Mouse (Mus musculus) midbrain, embryonic 16.5 days (tissue): ENCODE measurements at regions not wholly inside any gene's neighbourhood (a gene's known extent, or its start where the extent isn't known, plus 50 kb on each side); places are given as distances from the start of the nearest gene placed in this dataset.

Experiments
- ATAC-seq: fragments of 200-750 bp; cut with Nextera tagmentation; 2 replicates; pipeline ENCODE4 v1.8.0; 2017; ENCODE audit warnings: moderate TSS enrichment
- H3K27ac ChIP-seq: fragments of 300-500 bp; sonication (generic); 2 replicates; pipeline ENCODE4 v1.5.1; 2014; ENCODE audit warnings: mild to moderate bottlenecking, low read length, mixed read lengths
- H3K27me3 ChIP-seq: fragments of 300-500 bp; sonication (generic); 2 replicates; pipeline ENCODE4 v1.6.1; 2014; ENCODE audit warnings: low read depth, low read length, mixed read lengths; ENCODE audit not compliant: control insufficient read depth, insufficient read depth
- H3K36me3 ChIP-seq: fragments of 300-500 bp; sonication (generic); 2 replicates; pipeline ENCODE4 v1.6.1; 2014; ENCODE audit warnings: mild to moderate bottlenecking, low read length, moderate library complexity, mixed read lengths; ENCODE audit not compliant: control insufficient read depth, insufficient read depth
- H3K4me1 ChIP-seq: fragments of 300-500 bp; sonication (generic); 2 replicates; pipeline ENCODE4 v1.6.1; 2014; ENCODE audit warnings: mild to moderate bottlenecking, low read length, mixed read lengths; ENCODE audit not compliant: control insufficient read depth, insufficient read depth
- H3K4me2 ChIP-seq: fragments of 300-500 bp; sonication (generic); 2 replicates; pipeline ENCODE4 v1.6.1; 2014; ENCODE audit warnings: mild to moderate bottlenecking, low read length, mixed read lengths
- H3K4me3 ChIP-seq: fragments of 300-500 bp; sonication (generic); 2 replicates; pipeline ENCODE4 v1.5.1; 2014; ENCODE audit warnings: low read depth, mild to moderate bottlenecking, low read length, moderate library complexity, mixed read lengths
- H3K9ac ChIP-seq: fragments of 300-500 bp; sonication (generic); 2 replicates; pipeline ENCODE4 v1.6.1; 2014; ENCODE audit warnings: low read depth, low read length, mixed read lengths
- H3K9me3 ChIP-seq: fragments of 300-500 bp; sonication (generic); replicated peaks from 2 replicates; pipeline ENCODE4 v1.6.1; 2014; ENCODE audit warnings: mild to moderate bottlenecking, low read length, mixed read lengths; ENCODE audit not compliant: control insufficient read depth, poor library complexity, severe bottlenecking
- WGBS: fragments of 180-500 bp; shearing (Covaris S2); extraction: QIAGEN DNeasy Blood & Tissue Kit; methylation state at CpG from one replicate; pipeline ENCODE4 v1.1.7; 2014; 5-methylcytosine and 5-hydroxymethylcytosine counted together

DNA sequence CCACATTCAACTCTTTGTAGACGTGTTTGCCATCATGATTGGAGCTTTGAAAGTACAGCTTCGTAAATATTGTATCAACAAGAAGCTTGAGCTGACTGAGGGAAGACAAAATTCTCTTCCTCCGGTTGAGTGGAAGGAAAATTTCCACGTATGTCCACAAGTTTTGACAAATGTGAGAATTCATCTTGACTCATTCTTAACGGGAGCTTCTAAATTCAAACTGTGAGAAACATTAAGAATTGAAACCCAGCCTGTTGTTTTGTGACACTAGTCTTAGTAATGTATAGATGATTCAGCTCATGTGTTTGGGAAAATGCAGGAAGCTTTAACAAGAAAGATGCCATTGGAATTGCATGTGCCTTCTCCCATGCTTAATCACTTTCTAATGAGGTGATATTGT lies 68.9 kb downstream of the Rbm43 start:
- H3K9ac ChIP-seq = no peak overlapping the region
- no peaks in the 10 kb centered on the region for H3K36me3 ChIP-seq
- no peaks in the 10 kb centered on the region for H3K27me3 ChIP-seq
- H3K4me1 ChIP-seq = no peaks in the 10 kb centered on the region
- WGBS = 88% methylated on average over 5 of the region's 5 CpGs
- no peak overlapping the region for H3K27ac ChIP-seq
- no peak overlapping the region for H3K4me2 ChIP-seq
- H3K9me3 ChIP-seq = no peaks in the 10 kb centered on the region
- H3K4me3 ChIP-seq = no peak overlapping the region
- no peak for ATAC-seq

- Histone ChIP-seq H3K36me3 (no peaks in the 10 kb centered on the region), H3K4me1 (no peaks in the 10 kb centered on the region), H3K27me3 (no peaks in the 10 kb centered on the region), H3K9ac (no peak overlapping the region), H3K9me3 (no peaks in the 10 kb centered on the region), H3K4me2 (no peak overlapping the region), H3K27ac (no peak overlapping the region), H3K4me3 (no peak overlapping the region)
- 83% methylated on average over 4 of the region's 4 CpGs for WGBS
- no peak for ATAC-seq
These were observed 66.0 kb downstream of the Rbm43 start for GRCm38 (mm10) chr2:51868878-51869510.

- H3K27me3 ChIP-seq = no peaks in the 10 kb centered on the region
- H3K4me2 ChIP-seq = no peak overlapping the region
- H3K4me3 ChIP-seq = no peak overlapping the region
- WGBS = 89% methylated on average over 14 of the region's 14 CpGs
- no peak overlapping the region for H3K27ac ChIP-seq
- H3K4me1 ChIP-seq = no peaks in the 10 kb centered on the region
- ATAC-seq = no peak
- no peaks in the 10 kb centered on the region for H3K9me3 ChIP-seq
- no peaks in the 10 kb centered on the region for H3K36me3 ChIP-seq
- no peak overlapping the region for H3K9ac ChIP-seq
These were observed 63.4 kb downstream of the Rbm43 start for GRCm38 (mm10) chr2:51871571-51871970.
